Mouse (Mus musculus) neural tube, embryonic 11.5 days (tissue): ENCODE results near the gene Myo3b. TPM values are rescaled to one million over a fixed set of nuclear protein-coding genes. Genes with fewer than 3 reads are reported as not detected.

Experiments
- ATAC-seq: fragments of 200-750 bp; cut with Nextera tagmentation; 2 replicates; pipeline ENCODE4 v1.8.0; 2017; ENCODE audit warnings: moderate number of reproducible peaks, mild to moderate bottlenecking, moderate TSS enrichment, moderate library complexity; ENCODE audit not compliant: insufficient read depth, low FRiP score, low TSS enrichment
- DNase-seq: peaks from one replicate; pipeline ENCODE4 v3.0.0-alpha.2; 2015; ENCODE audit warnings: low spot score
- H3K27ac ChIP-seq: fragments of 300-500 bp; sonication (generic); 2 replicates; pipeline ENCODE4 v1.5.1; 2014; ENCODE audit warnings: low read depth, mild to moderate bottlenecking, low read length
- H3K27me3 ChIP-seq: fragments of 300-500 bp; sonication (generic); 2 replicates; pipeline ENCODE4 v1.6.1; 2014; ENCODE audit warnings: mild to moderate bottlenecking, low read length, mixed read lengths; ENCODE audit not compliant: control insufficient read depth, insufficient read depth
- H3K36me3 ChIP-seq: fragments of 300-500 bp; sonication (generic); 2 replicates; pipeline ENCODE4 v1.6.1; 2014; ENCODE audit warnings: mild to moderate bottlenecking, low read length, moderate library complexity, mixed read lengths; ENCODE audit not compliant: control insufficient read depth, insufficient read depth
- H3K4me1 ChIP-seq: fragments of 300-500 bp; sonication (generic); 2 replicates; pipeline ENCODE4 v1.6.1; 2014; ENCODE audit warnings: low read length, mixed read lengths; ENCODE audit not compliant: control insufficient read depth, insufficient read depth
- H3K4me2 ChIP-seq: fragments of 300-500 bp; sonication (generic); 2 replicates; pipeline ENCODE4 v1.6.1; 2014; ENCODE audit warnings: low read depth, mild to moderate bottlenecking, moderate library complexity
- H3K4me3 ChIP-seq: fragments of 300-500 bp; sonication (generic); 2 replicates; pipeline ENCODE4 v1.5.1; 2014; ENCODE audit warnings: low read depth, low read length
- H3K9ac ChIP-seq: fragments of 300-500 bp; sonication (generic); 2 replicates; pipeline ENCODE4 v1.6.1; 2014; ENCODE audit warnings: mild to moderate bottlenecking, low read length
- H3K9me3 ChIP-seq: fragments of 300-500 bp; sonication (generic); 2 replicates; pipeline ENCODE4 v1.6.1; 2016; ENCODE audit warnings: low read length; ENCODE audit not compliant: control insufficient read depth
- WGBS: fragments of 180-500 bp; shearing (Covaris S2); extraction: QIAGEN DNeasy Blood & Tissue Kit; methylation state at CpG from one replicate; pipeline ENCODE4 v1.1.7; 2014; 5-methylcytosine and 5-hydroxymethylcytosine counted together
- polyA plus RNA-seq: library from polyadenylated mRNA; unstranded; fragments of >200 nt; fragmentation: Nextera tagmentation; extraction: Ambion mirVana; gene quantifications from 2 replicates; pipeline ENCODE4 v1.2.1, GENCODE M21; 2014

The Myo3b gene
- polyA plus RNA-seq, 1 experiment from 2014 or later: 0.04 TPM

- no peaks in the 10 kb centered on the region for H3K27me3 ChIP-seq
- ATAC-seq (no peak), DNase-seq (no peak)
- no peak overlapping the region for H3K27ac ChIP-seq
- no peak overlapping the region for H3K4me2 ChIP-seq
- no peak overlapping the region for H3K9ac ChIP-seq
- no peaks in the 10 kb centered on the region for H3K4me1 ChIP-seq
- no peak overlapping the region for H3K4me3 ChIP-seq
- 77% methylated on average over 6 of the region's 6 CpGs for WGBS
- H3K9me3 ChIP-seq: no peaks in the 10 kb centered on the region
- no peaks in the 10 kb centered on the region for H3K36me3 ChIP-seq
These were observed 361.4 kb downstream of the Myo3b start for GRCm38 (mm10) chr2:70400321-70400720.

GRCm38 (mm10) chr2:70404301-70404700 lies 365.4 kb downstream of the Myo3b start:
- Histone ChIP-seq H3K36me3 (no peaks in the 10 kb centered on the region), H3K4me2 (no peak overlapping the region), H3K27me3 (no peaks in the 10 kb centered on the region), H3K9ac (no peak overlapping the region), H3K4me3 (no peak overlapping the region), H3K27ac (no peak overlapping the region), H3K9me3 (no peaks in the 10 kb centered on the region), H3K4me1 (no peaks in the 10 kb centered on the region)
- 55% methylated on average over 2 of the region's 2 CpGs for WGBS
- no peak for ATAC-seq
- DNase-seq: no peak

- Histone ChIP-seq H3K27ac (no peak overlapping the region), H3K36me3 (no peaks in the 10 kb centered on the region), H3K9ac (no peak overlapping the region), H3K4me1 (no peaks in the 10 kb centered on the region), H3K4me3 (no peak overlapping the region), H3K9me3 (no peaks in the 10 kb centered on the region), H3K4me2 (no peak overlapping the region), H3K27me3 (no peaks in the 10 kb centered on the region)
- DNase-seq (no peak), ATAC-seq (no peak)
- 87% methylated on average over 5 of the region's 5 CpGs for WGBS
These were observed 367.9 kb downstream of the Myo3b start for GRCm38 (mm10) chr2:70406846-70407245.

- Histone ChIP-seq H3K4me3 (no peak overlapping the region), H3K4me2 (no peak overlapping the region), H3K36me3 (no peaks in the 10 kb centered on the region), H3K27me3 (no peaks in the 10 kb centered on the region), H3K9ac (no peak overlapping the region), H3K27ac (no peak overlapping the region), H3K9me3 (no peaks in the 10 kb centered on the region), H3K4me1 (no peaks in the 10 kb centered on the region)
- DNase-seq (no peak), ATAC-seq (no peak)
- 73% methylated on average over 5 of the region's 5 CpGs for WGBS
These were observed 368.8 kb downstream of the Myo3b start for GRCm38 (mm10) chr2:70407729-70408128.

GRCm38 (mm10) chr2:70410298-70410885 lies 371.5 kb downstream of the Myo3b start:
- H3K4me2 ChIP-seq: no peak overlapping the region
- 64% methylated on average over 4 of the region's 4 CpGs for WGBS
- no peaks in the 10 kb centered on the region for H3K27me3 ChIP-seq
- H3K4me3 ChIP-seq: no peak overlapping the region
- no peak for ATAC-seq
- no peaks in the 10 kb centered on the region for H3K4me1 ChIP-seq
- no peak overlapping the region for H3K9ac ChIP-seq
- DNase-seq: no peak
- H3K27ac ChIP-seq: no peak overlapping the region
- H3K9me3 ChIP-seq: no peaks in the 10 kb centered on the region
- H3K36me3 ChIP-seq: no peaks in the 10 kb centered on the region

- 57% methylated on average over 13 of the region's 13 CpGs for WGBS
- H3K4me3 ChIP-seq: no peak overlapping the region
These were observed 373.4 kb downstream of the Myo3b start for GRCm38 (mm10) chr2:70412315-70412714.

GRCm38 (mm10) chr2:70414386-70414785 lies 375.5 kb downstream of the Myo3b start:
- no peaks in the 10 kb centered on the region for H3K36me3 ChIP-seq
- WGBS: 83% methylated on average over 1 of the region's 1 CpGs
- no peak for ATAC-seq

More at GRCm38 (mm10) chr2:70412315-70412714, 373.4 kb downstream of the Myo3b start:
- H3K4me1 ChIP-seq: no peaks in the 10 kb centered on the region
- no peaks in the 10 kb centered on the region for H3K9me3 ChIP-seq
- H3K27ac ChIP-seq: no peak overlapping the region
- no peak overlapping the region for H3K4me2 ChIP-seq
- ATAC-seq (no peak), DNase-seq (no peak)
- H3K27me3 ChIP-seq: no peaks in the 10 kb centered on the region
- no peaks in the 10 kb centered on the region for H3K36me3 ChIP-seq
- H3K9ac ChIP-seq: no peak overlapping the region

GRCm38 (mm10) chr2:70415521-70415920 lies 376.6 kb downstream of the Myo3b start:
- 88% methylated on average over 1 of the region's 1 CpGs for WGBS
- ATAC-seq: no peak
- no peaks in the 10 kb centered on the region for H3K4me1 ChIP-seq
- no peak overlapping the region for H3K4me3 ChIP-seq
- no peaks in the 10 kb centered on the region for H3K27me3 ChIP-seq
- no peak overlapping the region for H3K4me2 ChIP-seq
- H3K9me3 ChIP-seq: no peaks in the 10 kb centered on the region
- no peaks in the 10 kb centered on the region for H3K36me3 ChIP-seq
- H3K27ac ChIP-seq: no peak overlapping the region
- no peak overlapping the region for H3K9ac ChIP-seq
- DNase-seq: no peak

More at GRCm38 (mm10) chr2:70414386-70414785, 375.5 kb downstream of the Myo3b start:
- Histone ChIP-seq H3K4me1 (no peaks in the 10 kb centered on the region), H3K4me2 (no peak overlapping the region), H3K4me3 (no peak overlapping the region), H3K9me3 (no peaks in the 10 kb centered on the region), H3K27me3 (no peaks in the 10 kb centered on the region), H3K27ac (no peak overlapping the region), H3K9ac (no peak overlapping the region)
- DNase-seq: no peak

GRCm38 (mm10) chr2:70419336-70419735 lies 380.4 kb downstream of the Myo3b start:
- Histone ChIP-seq H3K4me2 (no peak overlapping the region), H3K27ac (no peak overlapping the region), H3K27me3 (no peaks in the 10 kb centered on the region), H3K9ac (no peak overlapping the region), H3K36me3 (no peaks in the 10 kb centered on the region), H3K9me3 (no peaks in the 10 kb centered on the region), H3K4me1 (no peaks in the 10 kb centered on the region), H3K4me3 (no peak overlapping the region)
- DNase-seq (no peak), ATAC-seq (no peak)
- WGBS: 83% methylated on average over 6 of the region's 6 CpGs
